Mouse (Mus musculus) retina, postnatal 7 days (tissue): Measurements from ENCODE around the gene Myo1f.
"Not testable (repeated sequence)": the region's sequence is repeated elsewhere in the genome, so short reads cannot be mapped to it uniquely, and the experiment has no call there.

Experiments used
- DNase-seq: peaks from one replicate; pipeline ENCODE4 v3.0.0-alpha.2; 2012; ENCODE audit warnings: low read depth, low spot score

The Myo1f gene

GRCm38 (mm10) chr17:33584061-33584460 is 28.6 kb downstream of the Myo1f start:
- no peak for DNase-seq

- DNase-seq = no peak
These were observed 30.5 kb downstream of the Myo1f start for GRCm38 (mm10) chr17:33586011-33586410.

- no peak for DNase-seq
These were observed 41.8 kb downstream of the Myo1f start for GRCm38 (mm10) chr17:33597271-33597670.

DNA sequence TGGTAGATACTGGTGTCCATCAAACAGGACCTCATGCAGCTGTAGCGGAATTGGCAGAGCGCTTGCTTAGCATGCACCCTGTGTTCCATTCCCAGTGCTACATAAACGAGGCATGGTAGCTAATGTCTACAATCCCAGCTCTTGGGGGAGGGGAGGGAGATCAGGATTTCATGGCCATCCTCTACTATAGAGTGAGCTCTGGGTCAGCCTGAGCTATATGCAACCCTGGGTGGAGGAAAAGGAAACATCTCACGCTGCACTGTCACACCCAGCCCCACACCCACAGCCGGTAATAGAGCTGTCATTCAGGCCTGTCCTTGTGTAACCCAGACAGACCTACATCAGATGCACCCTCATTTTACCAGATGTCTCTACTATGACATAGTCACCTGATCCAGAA is 43.0 kb downstream of the Myo1f start:
- no peak for DNase-seq

- DNase-seq = no peak
These were observed 44.4 kb downstream of the Myo1f start for GRCm38 (mm10) chr17:33599836-33600475.

DNA sequence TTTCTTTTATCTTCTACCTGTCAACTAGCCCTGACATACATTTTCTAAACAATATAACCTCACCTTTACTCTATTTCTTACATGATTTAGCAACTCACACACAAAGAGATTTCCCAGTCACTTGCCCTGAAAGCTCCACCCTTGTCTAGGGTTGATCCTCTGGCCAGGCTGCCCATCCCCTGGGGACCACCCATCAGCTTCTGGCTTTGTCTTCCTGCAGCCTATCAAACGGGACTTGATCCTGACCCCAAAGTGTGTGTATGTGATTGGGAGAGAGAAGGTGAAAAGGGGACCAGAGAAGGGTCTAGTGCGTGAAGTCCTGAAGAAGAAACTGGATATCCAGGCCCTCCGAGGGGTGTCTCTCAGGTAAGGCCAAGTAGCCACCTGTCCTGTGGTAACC is 45.3 kb downstream of the Myo1f start:
- no peak for DNase-seq

- no peak for DNase-seq
These were observed 46.4 kb downstream of the Myo1f start for GRCm38 (mm10) chr17:33601947-33602346.

DNA sequence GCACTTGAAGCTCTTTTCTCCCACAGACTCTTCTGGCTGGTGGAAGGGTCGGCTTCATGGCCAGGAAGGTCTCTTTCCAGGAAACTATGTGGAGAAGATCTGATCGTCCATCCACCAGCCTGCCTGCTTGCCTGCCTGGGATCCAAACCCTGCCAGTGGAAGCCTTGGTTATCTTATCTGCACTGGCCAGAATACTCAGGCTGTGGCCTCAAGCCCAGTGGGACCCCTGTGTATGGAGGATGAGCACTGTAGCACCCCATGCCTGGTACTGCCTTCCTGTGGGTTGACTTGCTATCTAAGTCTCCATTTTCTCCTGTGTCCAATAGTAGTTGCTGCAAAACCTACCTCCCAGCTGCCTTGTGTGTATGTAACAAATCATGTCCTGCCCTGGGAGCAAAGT is 51.8 kb downstream of the Myo1f start:
- no peak for DNase-seq

DNA sequence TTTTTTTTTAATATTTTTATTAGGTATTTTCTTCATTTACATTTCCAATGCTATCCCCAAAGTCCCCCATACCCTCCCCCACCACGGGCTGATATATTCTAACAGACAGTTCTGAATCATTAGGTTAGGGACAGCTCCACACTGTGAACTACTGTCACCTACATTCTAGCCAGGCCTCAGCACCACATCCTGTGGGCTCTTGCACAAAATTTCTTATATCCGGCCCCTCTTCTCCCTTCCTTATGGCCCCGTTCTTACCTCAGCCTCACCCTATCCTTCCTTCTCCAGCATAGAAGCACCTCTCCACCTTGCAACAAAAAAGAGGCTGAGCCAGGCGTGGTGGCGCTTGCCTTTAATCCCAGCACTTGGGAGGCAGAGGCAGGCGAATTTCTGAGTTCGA is 55.0 kb downstream of the Myo1f start:
- no peak for DNase-seq

GRCm38 (mm10) chr17:33613726-33614125 is 58.2 kb downstream of the Myo1f start:
- DNase-seq = not testable (repeated sequence)

DNA sequence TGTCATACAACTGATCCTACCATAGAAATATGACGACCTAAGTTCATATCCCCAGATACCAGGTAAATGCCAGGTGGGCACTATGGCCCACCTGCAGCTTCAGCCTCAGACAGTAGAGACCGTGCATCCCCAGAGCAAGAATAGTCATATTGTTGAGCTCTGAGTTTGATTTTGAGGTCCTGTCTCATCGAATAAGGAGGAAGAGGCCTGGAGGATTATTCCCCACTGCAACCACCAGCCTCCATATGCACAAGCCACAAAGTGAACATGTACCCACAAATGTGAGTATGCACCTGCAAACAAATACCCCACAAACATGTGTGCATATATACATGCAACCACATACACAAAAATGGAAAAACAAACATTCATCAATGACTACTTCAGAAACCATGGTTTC is 71.8 kb downstream of the Myo1f start:
- DNase-seq = no peak

DNA sequence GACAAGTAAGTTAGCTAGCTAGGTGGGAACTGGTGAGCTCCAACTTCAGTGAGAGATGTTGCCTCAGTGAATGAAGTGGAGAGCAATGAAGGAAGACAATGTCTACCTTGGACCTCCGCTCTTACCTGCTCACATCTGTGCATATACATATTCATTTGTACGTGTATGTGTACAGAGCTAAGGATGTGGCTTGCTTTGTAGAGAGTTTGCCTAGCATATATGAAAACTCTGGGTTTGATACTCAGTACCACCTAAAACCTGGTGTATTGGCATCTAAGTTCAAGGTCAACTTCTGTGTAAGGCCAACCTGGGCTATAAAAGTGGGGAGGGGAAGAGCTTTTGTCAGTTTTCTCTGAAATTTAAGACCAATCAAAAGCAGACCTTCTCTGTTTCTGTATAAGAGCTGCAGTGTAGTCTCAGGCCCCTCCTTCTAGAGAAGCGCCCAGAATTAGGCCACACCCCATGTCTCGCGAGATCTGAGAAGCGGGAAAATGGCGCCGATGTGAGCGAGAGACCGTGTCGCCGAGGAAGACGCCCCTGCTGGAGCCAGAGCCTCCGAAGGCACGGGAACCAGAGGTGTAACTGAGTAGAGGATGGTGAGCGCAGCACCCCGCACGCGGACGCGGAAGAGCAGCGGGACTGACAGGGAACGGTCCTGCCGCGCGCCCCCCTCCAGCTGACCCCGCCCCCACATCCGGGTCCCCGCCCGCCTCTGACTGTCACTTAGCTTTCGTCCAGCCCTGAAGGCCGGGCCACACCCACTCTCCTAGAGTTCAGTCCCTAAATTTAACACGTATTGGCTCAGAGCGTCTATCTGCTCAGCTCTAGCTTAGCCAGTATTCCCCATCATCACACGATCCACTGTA is 73.3 kb downstream of the Myo1f start, which contains the start of gene Zfp414:
Gene Zfp414, plus strand, starts transcription at position 470 of the 866 bp plus-strand sequence.
- DNase-seq = peak; percentile 91

DNA sequence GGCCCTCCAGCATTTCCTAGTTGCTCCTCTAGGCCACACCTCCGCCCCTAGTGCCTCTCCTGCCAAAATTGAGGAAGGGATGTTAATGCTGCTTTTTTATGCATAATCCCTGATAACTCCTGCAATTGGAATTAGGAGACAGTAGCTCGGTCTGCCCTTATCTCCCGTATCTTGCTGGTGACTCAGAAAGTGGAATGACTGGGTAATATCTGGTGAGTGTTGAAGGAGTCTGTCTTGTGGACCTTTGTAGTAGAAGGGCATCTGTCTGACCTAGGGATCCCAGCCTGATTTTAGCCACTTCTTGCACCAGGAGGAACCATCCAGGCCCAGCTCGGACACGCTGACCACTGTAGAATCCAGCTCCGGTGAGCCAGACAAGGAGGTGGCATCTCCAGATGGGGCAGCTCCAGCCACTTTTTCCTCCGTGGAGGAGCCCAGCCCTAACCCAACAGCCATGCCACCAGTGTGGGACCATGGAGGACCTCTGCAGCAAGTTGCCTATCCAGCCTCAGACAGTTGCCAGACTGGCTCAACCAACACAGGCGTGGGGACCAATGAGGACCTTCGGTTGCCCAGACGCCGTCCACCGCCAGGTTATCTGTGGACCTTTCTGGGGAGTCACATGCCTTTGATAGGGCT is 74.1 kb downstream of the Myo1f start:
- no peak for DNase-seq

DNA sequence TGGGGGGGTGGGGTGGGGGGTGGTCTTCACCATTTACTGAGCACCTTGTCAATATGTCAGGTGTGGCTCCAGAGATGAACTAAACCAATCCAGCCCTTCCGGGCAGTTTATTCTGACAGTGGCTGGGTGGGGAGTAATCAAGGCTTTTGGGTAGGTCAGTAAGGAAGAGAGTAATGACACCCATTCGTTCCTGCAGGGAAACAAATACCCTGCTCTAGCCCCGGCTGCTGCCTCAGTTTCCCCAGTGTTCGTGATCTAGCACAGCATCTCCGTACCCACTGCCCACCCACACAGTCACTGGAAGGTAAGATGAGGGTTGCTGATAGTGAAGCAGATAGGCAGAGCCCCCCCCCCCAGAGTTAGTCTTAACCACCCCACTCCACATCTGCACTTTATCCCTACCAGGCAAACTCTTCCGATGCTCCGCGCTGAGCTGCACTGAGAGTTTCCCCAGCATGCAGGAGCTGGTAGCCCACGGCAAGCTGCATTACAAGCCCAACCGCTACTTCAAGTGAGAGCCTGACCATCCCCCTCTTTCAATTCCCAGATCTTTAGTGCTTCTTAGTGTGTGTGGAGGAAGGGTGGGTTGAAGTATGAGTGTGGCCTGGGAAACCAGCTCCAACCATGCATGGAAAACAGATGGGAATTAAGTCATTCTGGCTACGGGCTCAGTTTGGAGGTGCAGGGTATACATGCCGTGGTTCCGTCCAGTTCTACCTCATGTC is 74.8 kb downstream of the Myo1f start:
- no peak for DNase-seq

DNA sequence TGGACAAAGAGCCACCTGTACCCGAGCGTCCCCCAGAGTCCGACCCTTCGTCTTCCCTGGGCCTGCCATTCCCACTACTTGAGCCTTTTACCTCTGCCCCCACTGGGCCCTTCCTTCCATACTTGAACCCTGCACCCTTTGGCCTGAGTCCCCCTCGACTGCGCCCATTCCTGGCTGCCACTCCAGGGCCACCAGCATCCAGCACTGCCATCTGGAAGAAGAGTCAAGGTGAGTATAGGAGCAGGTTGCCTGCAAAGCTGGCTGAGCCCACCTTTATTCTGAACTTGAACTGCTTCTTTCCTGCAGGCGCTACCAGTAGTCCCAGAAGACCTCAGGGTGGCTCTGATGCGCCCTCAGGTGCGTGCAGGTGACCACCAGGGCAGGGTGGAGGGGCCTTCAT is 75.7 kb downstream of the Myo1f start:
- DNase-seq = no peak

- DNase-seq = no peak
These were observed 76.3 kb downstream of the Myo1f start for GRCm38 (mm10) chr17:33631796-33632195.

DNA sequence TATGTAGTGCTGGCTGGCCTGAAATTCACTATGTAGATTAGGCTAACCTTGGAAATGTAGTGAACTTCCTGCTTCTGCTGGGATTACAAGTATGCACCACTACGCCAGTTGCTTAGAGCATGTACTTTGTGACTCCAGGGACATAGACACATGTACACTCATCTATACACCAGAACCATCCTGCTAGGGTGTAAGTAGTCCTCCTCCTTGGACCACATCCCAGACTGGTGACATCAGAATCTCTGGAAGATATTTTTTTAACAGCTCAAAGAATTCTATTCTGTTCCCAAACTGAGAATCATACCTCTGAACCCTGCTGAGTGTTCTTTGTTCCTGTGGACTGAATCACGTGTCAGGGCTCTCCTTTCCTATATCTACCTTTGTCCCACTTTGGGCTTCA is 81.5 kb downstream of the Myo1f start:
- no peak for DNase-seq

- DNase-seq = no peak
These were observed 82.2 kb downstream of the Myo1f start, which contains the start of gene Pram1 for GRCm38 (mm10) chr17:33637516-33638276. Pram1 (plus strand) TSS chr17:33638056.

DNA sequence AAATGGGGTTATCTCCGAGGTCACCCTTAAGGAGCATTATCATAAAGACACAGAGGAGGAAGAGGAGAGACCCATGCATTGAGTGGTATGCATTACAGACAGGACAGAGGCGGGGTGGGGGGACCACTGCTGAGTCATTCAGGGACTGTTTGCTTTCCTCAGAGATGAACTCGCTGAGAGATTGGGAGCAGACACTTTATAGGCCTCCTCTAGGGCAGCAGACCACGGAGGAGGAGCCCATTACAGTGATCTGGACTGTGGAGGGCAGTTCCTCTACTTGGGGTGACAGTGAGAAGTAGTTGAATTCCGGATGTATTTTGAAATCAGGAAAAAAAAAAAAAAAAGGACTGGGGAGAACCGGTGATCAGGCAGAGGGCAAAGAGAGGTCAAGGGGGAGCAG is 84.2 kb downstream of the Myo1f start:
- no peak for DNase-seq

GRCm38 (mm10) chr17:33644068-33644467 is 88.6 kb downstream of the Myo1f start:
- no peak for DNase-seq

DNA sequence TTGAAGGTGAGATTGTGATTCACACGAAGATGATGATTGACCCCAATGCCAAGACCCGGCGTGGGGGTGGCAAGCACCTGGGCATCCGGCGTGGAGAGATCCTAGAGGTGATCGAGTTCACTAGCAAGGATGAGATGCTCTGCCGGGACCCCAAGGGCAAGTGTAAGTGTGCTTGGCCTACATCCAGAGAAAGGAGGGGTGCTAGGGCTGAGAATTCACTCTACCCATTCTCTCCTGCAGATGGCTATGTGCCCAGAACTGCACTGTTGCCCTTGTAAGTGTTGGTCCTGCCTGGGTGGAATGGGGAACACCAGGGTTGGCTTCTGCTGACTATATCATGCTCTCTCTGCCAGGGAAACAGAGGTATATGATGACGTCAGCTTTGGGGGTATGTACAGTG is 89.6 kb downstream of the Myo1f start:
- DNase-seq = no peak
